Mouse (Mus musculus) ES-E14 (cell line): ENCODE results near the gene Pdlim7.

Experiments
- CHD2 ChIP-seq: IDR thresholded peaks from 2 replicates; pipeline ENCODE4 v1.6.1; 2014; ENCODE audit warnings: mild to moderate bottlenecking, low read depth, low read length, inconsistent platforms
- HCFC1 ChIP-seq: IDR thresholded peaks from 2 replicates; pipeline ENCODE4 v1.6.1; 2012; ENCODE audit warnings: low read length, inconsistent platforms, borderline replicate concordance; ENCODE audit not compliant: insufficient read depth
- ZC3H11A ChIP-seq: IDR thresholded peaks from 2 replicates; pipeline ENCODE4 v1.6.1; 2012; ENCODE audit warnings: low read depth, mild to moderate bottlenecking, inconsistent platforms, low read length, borderline replicate concordance
- ZNF384 ChIP-seq: IDR thresholded peaks from 2 replicates; pipeline ENCODE4 v1.6.1; 2012; ENCODE audit warnings: low read depth, low read length, inconsistent platforms

DNA sequence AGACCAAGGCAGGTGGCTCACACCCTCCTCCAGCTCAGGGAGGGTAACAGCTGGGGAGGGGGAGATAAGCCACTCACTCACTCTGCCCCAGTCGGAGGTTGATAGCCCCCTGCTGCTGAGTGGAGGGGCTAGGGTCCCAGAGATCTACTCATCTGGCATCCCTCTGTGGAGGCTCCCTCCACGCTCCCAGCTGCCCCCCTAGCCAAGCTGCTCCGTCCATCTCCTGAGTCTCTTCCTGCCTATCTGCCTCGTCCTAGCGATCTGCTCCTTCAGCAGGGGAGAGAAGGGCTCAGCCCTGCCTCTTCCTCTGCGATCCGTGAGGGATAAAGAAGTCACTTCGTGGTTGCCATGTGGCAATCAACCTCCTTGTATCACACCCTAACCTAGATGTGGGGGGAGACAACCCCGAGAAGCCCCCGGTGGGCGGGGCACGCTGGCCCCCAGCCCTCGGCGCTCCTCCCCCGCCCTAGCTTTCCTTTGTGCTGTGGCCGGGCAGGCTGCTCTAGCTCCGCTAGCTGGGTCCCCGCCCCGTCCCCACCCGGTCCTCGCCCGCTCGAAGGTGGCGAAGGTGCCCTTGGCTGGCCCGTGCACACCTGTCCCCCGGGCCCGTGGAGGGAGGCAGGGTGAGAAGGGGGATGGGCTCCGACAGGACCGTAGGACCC lies 26.4 kb downstream of the Pdlim7 start:
- no peak for TF ChIP-seq ZNF384
- TF ChIP-seq CHD2: no peak
- TF ChIP-seq HCFC1: no peak
- no peak for TF ChIP-seq ZC3H11A
